Mouse (Mus musculus) cerebellum, adult 11 months (tissue): ENCODE data around the gene Cyp4x1.
"Not testable (repeated sequence)": the region's sequence is repeated elsewhere in the genome, so short reads cannot be mapped to it uniquely, and the experiment has no call there.

Experiments used
- DNase-seq: peaks from one replicate; pipeline ENCODE4 v3.0.0; 2022

Cyp4x1 gene

DNA sequence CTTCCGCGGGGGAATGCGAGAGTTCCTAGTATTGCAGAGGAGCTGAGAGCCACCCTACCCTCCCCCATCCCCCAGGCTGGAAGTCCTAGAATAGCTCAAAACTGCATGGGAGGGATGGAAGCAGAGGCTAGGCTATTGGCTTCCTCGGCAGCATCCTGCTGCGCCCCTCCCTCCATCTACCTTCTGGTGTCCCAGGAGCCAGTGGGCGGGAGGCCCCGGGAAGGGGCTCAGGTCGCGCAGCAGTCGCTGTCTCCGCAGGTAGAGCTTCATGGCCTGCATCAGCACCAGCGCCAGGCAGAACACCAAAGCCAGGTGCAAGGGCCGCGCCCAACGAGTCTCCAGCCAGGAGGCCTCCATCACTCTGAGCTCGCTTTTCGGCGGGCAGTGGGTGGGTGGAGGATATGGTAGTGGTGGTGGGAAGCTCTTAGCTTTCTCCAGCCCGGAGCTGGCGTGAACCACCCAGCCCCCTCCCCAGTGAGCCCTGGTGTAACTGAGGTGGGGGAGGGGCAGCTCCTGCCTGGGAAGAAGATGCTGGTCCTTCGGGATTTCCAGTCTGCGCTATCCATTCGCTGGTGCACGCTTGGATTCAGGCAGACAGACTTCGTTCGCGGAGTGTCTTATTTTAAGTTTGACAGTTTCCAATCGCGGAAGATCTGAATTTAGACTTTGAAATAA is at the start of gene Cyp4x1:
Cyp4x1 (minus strand) TSS at position 661 of the 675 bp plus-strand sequence.
- peak; percentile 67 for DNase-seq

- not testable (repeated sequence) for DNase-seq
Observed at GRCm38 (mm10) chr4:115176201-115176600, 42.1 kb upstream of the Cyp4x1 start.

- DNase-seq: no peak
Observed at GRCm38 (mm10) chr4:115174694-115175353, 40.7 kb upstream of the Cyp4x1 start.

GRCm38 (mm10) chr4:115158963-115159362 is 24.9 kb upstream of the Cyp4x1 start:
- DNase-seq: not testable (repeated sequence)

GRCm38 (mm10) chr4:115154723-115155122 is 20.6 kb upstream of the Cyp4x1 start:
- DNase-seq: no peak

DNA sequence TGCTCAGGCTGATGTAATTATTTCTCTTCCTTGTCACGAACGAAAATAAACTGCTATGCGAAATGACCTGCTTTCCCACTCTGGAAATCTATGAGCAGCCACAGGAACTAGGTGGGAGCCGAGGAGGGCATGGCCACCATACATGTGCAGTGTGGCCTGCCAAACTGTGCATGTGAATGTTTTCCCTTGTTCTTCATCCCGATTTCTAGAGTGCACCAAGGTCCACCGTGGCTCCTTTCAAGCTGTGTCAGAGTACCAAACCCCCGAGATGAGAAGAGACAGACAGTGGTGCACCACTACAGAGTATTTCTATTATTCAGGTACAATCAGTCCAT is 182 bp upstream of the Cyp4x1 start:
- no peak for DNase-seq

DNA sequence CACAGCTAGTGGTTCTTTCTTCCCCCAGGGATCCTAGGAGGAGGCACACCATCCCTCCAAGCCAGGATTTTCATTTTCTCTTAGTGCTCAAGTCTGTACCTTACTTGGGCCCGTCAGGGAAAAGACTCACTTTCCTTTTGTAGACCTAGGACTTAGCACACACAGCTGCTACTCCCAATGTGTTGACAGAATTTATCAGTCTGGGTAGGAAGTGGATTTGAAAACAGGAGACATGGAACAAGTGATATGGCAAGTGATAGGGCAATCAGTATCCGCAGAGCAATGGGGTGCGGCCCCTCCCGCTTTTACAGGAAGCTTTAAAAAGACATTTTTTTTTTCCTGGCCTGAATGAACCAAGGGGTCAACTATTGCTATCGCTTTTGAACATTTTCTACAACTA is 996 bp downstream of the Cyp4x1 start:
- peak; percentile 7 for DNase-seq

DNA sequence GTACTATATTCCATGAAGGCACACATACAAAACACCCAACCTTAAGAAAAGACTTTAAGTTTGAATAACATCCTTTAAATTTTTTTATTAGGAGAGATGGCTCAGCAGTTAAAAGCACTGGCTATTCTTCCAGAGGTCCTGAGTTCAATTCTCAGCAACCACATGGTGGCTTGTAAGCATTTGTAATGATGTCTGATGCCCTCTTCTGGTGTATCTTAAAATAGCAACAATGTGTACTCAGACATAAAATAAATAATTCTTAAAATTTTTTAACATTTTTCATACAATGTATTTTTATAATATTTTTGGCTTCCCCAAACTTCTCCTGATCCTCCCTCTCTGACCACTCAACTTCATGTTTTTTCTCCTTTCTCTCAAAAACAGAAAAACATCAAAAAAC is 9.4 kb downstream of the Cyp4x1 start:
- no peak for DNase-seq

- DNase-seq: no peak
Observed at GRCm38 (mm10) chr4:115123507-115123906, 10.6 kb downstream of the Cyp4x1 start.

DNA sequence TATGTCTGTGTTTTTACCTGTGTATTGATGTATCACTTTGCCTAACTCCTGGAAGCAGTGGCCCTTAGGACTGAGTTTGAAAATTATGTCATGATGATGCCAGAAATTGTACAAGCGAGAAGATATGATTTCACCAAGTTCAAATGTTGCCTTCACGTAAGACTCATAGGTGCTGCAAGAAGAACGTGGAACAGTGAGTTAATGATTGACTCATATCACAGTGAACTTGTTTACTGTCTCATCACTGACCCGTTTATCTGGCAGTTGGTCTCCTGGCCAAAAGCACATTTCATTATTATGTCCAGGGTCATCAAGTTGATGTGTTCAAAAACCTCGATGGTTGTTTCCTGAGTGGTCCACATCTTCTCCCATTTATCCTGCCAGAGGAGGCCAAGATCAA is 12.5 kb downstream of the Cyp4x1 start:
- no peak for DNase-seq

- no peak for DNase-seq
Observed at GRCm38 (mm10) chr4:115121162-115121561, 12.9 kb downstream of the Cyp4x1 start.

- DNase-seq: no peak
Observed at GRCm38 (mm10) chr4:115119642-115120041, 14.4 kb downstream of the Cyp4x1 start.

- no peak for DNase-seq
Observed at GRCm38 (mm10) chr4:115113266-115113665, 20.8 kb downstream of the Cyp4x1 start.

DNA sequence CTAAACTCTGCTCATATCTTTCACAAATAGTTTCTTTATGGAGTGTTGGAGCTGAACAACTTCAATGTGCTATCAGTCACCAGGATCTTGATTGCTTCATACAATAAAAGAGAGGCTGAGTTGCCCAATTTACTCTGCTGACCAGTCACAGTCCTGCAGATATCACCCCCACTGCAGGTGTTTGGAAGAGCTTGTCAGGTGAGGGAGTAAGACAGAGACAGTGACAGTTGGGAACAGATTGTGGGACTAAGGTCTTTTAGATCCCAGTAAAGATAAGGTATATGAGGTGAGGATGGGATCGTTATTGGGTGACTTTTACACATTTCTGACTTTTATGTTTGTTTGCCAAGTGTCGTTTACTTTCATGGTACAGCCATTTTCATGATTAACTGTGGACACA is 22.9 kb downstream of the Cyp4x1 start:
- DNase-seq: no peak

- no peak for DNase-seq
Observed at GRCm38 (mm10) chr4:115103510-115103909, 30.6 kb downstream of the Cyp4x1 start.

DNA sequence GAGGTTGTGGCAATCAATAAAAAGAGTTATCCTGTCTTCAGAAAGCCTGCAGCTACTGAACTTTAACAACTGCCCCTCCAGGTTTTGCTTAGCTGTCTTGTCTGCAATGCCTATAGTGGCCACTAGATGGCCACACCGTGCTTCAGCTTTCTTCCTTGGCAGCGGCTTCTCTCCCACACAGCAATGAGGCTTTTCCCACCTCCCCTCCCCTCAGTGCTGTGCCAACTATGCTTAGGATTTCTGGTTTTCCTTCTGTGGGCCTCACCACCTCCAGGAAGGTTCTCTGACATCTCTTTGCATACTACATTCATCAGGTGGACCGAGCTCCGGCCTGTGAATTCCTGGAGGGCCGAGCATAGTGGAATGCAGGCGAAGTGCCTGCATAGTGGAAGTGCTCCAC is 32.4 kb downstream of the Cyp4x1 start:
- peak; percentile 30 for DNase-seq

DNA sequence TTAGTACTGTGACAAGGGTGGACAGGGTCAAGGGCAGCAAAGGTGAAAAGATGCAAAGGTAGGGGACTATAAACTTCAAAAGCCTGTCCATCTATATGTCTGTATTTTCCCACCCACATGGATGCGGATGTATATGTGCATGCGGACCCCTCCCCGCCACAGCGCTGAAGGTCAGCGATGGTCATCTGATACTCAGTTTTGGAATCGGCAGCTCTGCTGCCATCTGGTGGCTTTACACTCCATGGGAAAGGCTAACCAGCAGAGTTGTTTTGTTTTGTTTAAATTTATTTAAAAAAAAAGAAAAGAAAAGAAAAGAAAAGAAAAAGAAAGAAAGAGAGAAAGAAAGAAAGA is 37.0 kb downstream of the Cyp4x1 start:
- no peak for DNase-seq

- DNase-seq: no peak
Observed at GRCm38 (mm10) chr4:115096435-115097145, 37.5 kb downstream of the Cyp4x1 start.

GRCm38 (mm10) chr4:115095671-115096434 is 38.2 kb downstream of the Cyp4x1 start:
- DNase-seq: no peak

DNA sequence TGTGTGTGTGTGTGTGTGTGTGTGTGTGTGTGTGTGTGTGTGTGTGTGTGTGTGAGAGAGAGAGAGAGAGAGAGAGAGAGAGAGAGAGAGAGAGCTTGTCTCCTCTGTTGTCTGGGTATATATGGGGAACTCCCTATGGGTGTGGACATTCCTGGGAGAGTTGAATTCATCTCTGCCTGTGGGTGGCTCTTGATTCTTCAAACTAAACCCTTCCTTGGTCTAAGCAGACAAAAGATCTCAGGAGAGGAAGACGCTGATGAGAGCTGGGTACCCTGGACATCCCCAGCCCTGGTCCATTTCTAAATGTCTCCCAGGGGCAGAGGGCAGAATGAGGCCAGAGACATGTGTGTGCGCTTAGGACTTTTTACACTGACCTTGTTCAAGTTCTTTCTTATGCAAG is 40.0 kb downstream of the Cyp4x1 start:
- no peak for DNase-seq

GRCm38 (mm10) chr4:115093331-115093864 is 40.7 kb downstream of the Cyp4x1 start:
- no peak for DNase-seq

DNA sequence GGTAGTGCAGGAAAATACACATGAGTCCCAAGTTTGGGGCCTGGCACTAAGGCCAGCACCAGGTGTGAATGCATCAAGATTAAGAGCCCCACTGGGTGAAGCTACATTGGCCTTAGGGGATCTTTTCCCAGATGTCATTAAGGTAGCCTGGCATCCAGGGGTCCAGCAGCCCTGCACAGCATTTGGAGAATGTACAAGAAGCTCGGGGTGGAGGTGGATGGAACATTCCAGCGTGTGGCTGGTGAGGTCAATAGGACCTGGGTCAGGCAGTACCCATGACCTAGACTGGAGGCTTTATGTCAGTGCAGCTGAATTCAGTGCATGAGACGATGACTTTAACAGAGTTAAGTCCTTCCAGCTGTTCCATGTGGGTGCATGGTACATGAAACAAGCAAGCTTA is 42.3 kb downstream of the Cyp4x1 start:
- no peak for DNase-seq

- no peak for DNase-seq
Observed at GRCm38 (mm10) chr4:115090592-115090991, 43.5 kb downstream of the Cyp4x1 start.
